Mouse (Mus musculus) heart, postnatal 10 days (tissue): ENCODE measurements around the gene Efcab9. TPM values are rescaled to one million over a fixed set of nuclear protein-coding genes. Genes with fewer than 3 reads are reported as not detected.
A peak's percentile ranks its signal among the peaks of the same experiment; 100 is the strongest.
"Not testable (repeated sequence)": the region's sequence is repeated elsewhere in the genome, so short reads cannot be mapped to it uniquely, and the experiment has no call there.

ENCODE experiments used
- DNase-seq, 2 experiments: peaks; one replicate each; pipeline ENCODE4 v3.0.0; 2021
- intact Hi-C: fragments of 180-260 bp; cut with DNase I; formaldehyde crosslinking; loops from one replicate; pipeline ENCODE4 v1.15.1; 2025
- total RNA-seq, 2 experiments: library from RNA; stranded (reverse); gene quantifications; 2 replicates each; pipeline ENCODE4 v1.2.3; 2021

Gene Efcab9
- total RNA-seq, 2 experiments from 2014 or later: 0.69 TPM; not detected in 1

DNA sequence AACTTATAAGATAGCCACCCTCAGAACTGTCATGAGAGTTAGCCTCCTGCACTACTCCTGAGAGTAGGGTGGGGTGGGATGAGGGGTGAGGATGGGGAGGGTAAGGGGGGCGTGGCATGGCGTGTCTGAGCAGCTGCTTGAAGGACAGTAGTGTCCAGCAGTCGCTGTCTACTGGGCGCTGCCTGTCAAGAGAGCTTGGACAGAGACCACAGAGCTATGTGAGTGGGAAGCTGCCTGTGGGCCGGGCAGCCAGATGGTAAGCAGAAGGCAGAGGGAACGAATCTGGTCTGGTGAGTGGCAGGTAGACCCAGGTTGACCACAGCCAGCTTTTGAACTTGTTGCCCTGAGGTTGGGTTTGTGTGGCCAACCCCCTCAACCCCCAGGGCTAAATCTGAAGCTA lies 8.6 kb upstream of the Efcab9 start:
- intact Hi-C loops: no loop called here
- no peak for DNase-seq

DNA sequence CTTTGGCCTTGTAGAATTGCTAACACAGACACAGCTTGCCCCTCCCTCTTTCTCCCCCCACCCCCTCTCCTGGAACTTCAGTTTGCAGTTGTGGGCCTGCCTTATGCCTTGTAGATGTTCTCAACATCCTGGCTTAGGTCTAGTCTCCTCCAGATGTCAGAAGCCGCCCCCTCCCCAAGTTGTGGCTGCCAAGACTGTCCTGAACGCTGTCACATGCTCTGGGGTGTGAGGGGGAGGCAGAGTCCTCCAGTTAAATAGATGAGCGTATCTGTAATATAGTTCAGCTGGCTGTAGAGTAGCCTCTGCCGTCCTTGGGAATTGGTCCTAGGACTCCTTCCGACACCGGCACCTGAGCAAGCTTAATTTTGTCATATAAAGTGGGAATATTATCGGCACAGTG lies 7.8 kb upstream of the Efcab9 start:
- intact Hi-C loops: no loop called here
- DNase-seq: no peak

DNA sequence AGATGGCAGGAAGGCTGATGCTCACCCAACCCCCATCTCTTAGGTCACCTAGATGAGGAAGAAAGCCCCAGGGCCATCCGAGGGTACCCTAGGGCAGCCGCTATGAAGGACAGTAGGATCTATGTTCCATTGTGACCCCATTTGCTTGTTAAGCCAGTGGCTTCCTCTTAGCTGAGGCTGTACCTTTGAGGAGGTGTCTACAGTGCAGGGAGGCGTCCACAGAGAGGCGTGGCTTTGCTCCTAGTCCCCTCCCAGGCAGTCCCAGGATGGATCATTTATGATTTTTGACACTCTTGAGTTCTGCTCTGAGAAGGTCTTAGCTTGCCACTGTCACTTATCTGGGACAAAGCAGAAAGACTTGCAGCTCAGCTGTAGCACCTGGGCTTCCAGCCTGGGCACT lies 7.0 kb upstream of the Efcab9 start:
- intact Hi-C loops: no loop called here
- DNase-seq: no peak

DNA sequence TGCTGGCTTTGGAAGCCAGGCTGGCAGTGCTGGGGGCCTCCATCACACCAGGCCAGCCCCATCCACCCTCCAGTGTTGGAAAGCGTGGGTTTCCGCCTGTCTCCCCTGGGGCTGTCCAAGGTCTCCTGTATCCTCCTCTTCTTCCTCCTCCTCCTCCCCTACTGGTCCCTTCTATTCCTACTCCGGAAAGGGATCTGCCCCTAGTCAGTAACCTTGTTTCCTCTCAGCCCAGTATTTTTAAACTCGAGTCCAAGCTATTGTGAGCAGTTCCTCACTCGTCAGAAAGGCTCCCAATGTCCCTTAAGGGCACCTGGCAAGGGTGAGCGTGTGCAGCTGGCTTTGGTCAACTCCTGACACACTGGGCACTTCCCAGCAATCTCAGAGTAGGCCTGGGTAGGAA lies 6.6 kb upstream of the Efcab9 start:
- intact Hi-C loops: no loop called here
- peak; percentile 50 to 51 for DNase-seq

DNA sequence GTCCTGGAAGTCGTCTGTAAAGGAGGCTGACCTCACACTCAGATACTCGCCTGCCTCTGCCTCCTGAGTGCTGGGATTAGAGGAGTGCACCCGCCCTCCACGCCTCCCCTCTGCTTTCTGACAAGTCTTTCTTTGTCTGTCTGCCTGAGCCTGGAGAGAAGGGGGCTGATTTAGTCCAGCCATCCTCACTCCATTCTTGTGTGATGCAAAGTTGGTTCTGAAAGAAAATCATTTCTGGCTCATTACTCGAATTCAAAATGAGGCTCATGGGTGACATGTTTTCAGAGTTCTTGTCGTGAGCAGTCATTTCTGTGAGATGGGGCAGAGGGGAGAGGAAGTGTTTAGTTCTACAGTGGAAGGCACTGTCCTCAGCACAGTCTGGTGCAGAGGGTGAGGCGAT lies 5.1 kb upstream of the Efcab9 start:
- no peak for DNase-seq

DNA sequence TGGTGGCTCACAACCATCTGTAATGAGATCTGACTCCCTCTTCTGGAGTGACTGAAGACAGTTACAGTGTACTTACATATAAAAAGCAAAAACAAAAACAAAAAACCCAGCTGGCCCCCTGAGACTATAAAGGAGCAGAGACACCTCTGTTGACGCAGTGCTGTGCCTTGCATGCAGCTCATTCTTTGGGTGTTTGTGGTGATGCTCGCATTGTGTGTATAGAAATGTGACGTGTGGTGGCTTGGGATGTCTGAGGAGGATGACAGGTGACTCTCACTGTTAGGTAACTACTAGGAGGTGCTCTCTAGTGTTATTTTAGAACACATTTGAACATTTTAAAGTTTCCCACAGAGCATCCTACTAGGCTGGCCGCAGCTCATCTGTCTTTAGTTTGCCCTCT lies 3.8 kb upstream of the Efcab9 start:
- DNase-seq: no peak
- intact Hi-C loops: loop anchor here (2.0 kb wide), 2 partner anchors 15 to 29 kb away; no protein-coding TSS in a partner anchor

More for the DNA sequence above, 5.1 kb upstream of the Efcab9 start:
- intact Hi-C loops: no loop called here

DNA sequence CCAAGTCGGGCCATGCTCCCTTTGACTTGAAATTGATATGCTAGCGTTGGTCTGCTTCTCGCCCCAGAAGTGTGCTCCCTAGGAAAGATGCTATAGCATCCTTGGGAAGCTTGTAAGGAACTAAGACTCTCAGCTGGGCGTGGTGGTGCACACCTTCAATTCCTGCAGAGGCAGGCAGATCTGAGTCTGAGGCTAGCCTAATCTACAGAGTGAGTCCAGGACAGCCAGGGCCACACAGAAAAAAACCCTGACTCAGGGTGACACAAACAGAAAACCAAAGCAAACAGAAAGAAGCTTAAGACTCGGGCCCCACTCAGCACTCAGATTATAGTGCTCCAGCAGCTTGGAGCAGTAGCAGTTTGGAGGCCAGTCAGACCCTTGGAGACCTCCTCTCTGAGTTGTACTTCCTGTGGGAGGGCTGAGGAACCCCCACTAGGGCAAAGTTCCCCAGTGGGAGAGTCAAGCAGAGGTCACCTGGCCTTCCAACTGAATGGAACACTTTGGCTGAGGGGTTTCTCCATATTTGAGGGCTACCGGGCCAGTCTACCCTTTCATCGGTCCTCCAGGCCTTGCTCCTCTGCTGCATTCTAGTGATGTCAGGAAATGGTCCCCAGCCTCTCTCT lies 2.7 kb upstream of the Efcab9 start:
- intact Hi-C loops: loop anchor here (2.0 to 5.0 kb wide), 3 partner anchors 16 to 82 kb away; no protein-coding TSS in a partner anchor

DNA sequence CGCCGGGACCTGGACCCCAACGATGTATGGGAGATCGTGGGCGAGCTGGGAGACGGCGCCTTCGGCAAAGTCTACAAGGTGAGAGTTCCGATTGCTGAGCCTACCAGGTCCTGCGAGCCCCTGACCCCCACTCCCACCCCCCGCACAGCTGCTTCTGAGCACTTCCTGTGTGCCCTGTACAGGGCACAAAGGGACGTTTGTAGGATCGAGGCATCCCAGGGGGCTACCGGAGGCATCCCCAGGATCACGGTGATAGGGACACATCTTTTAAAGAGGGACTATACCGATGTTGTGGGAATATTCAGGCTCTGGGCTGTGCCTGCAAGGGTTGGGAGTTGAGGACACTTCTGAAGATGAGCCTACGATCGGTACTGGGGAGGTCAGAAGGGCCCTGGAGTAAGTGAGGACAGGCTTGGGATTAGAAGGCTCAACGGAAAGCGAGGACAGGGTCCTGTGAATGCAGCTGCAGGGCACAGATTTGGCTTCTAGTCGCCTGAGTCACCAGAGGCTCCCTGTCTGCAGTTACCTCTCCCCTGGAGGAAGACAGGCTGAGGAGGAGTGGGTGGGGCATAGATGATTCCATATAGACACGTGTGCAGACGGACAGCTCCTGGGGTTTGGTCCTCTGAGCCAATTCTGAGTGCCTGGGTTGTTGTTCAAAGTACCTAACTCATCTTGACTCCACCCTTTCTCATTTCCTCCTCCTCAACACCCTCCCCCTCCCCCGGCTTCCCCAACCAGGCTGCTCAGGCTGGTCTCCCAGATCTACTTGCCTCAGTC lies 1.8 kb upstream of the Efcab9 start:
- peak; percentile 43 to 57 for DNase-seq

More for the DNA sequence above, 2.7 kb upstream of the Efcab9 start:
- DNase-seq: no peak

DNA sequence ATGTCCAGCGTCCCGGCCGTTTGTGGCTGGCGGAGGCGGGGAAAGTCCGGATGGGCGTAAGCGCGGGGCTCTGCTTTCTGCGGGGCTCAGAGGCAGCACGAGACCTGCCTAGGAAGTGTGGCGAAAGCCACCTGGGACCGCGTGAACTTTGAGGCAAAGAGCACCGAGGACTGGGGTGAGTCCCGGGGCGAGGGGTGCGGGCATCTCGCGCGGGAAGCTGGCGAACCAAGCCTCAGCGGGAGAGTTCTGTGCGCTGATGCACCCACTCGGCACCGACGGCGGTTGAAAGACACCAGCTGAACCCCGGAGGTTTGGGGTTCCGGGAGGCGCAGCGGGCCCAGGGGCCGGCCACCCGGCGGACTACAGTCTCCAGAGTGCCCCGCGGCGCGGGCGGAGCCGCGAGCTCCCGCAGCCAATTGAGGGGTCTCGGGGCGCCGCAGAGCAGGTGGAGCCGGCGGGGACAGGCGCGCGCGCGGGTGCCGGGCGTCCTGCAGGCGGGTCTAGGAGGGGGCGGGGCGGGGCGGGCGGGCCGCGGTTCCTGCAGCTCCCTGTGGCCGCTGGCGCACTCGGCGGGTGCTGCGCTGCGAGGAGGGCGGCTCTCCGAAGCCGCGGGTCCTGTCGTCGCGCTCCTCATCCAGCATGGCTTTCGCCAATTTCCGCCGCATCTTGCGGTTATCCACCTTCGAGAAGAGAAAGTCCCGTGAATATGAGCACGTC lies 1.0 kb upstream of the Efcab9 start, which contains the start of gene Stk10:
TSS of gene Stk10 (plus strand) at position 541 of the 717 bp plus-strand sequence.
- DNase-seq: peak; percentile 89 to 92
- intact Hi-C loops: loop anchor here (5.0 kb wide), 1 partner anchor 81 kb away; no protein-coding TSS in a partner anchor

More for the DNA sequence above, 1.8 kb upstream of the Efcab9 start:
- intact Hi-C loops: loop anchor here (2.0 to 5.0 kb wide), 3 partner anchors 17 to 81 kb away; no protein-coding TSS in a partner anchor

DNA sequence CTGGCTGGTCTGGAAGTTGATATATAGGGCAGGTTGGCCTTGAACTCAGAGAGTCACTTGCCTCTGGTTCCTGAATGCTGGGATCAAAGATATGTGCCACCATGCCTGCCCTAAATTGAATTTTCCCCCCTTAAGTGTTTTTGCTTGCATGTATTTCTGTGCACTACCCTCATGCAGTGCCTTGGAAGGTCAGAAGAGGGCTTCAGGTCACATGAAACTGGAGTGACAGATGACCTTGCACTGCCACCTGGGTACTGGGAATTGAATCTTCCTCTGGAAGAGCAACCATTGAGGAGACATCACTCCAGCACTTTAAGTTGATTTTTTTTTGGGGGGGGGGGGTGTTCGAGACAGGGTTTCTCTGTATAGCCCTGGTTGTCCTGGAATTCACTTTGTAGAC lies 1.7 kb downstream of the Efcab9 start:
- intact Hi-C loops: loop anchor here (2.0 to 5.0 kb wide), 2 partner anchors 59 to 78 kb away; no protein-coding TSS in a partner anchor
- DNase-seq: no peak

DNA sequence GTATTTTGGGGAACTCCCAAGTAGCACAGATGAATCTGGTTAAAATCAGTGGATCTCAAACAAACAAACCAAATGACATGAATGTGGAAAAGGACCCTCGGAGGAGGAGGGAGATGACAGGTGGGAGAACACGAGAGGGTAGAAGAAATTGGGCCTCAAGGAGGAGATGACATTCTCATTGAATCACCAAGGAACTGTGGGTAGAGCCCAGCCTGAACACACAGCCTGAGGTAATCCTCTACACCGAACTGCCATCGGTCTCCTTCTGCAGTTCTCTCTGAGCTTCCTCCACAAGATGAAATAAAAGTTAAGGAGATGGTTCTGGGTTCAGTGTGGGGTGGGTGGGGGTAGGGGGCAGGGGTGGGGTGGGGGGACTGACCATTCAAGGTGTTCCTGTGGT lies 4.9 kb downstream of the Efcab9 start:
- no peak for DNase-seq
- intact Hi-C loops: loop anchor here (10.0 kb wide), 1 partner anchor 178 kb away; no protein-coding TSS in a partner anchor

DNA sequence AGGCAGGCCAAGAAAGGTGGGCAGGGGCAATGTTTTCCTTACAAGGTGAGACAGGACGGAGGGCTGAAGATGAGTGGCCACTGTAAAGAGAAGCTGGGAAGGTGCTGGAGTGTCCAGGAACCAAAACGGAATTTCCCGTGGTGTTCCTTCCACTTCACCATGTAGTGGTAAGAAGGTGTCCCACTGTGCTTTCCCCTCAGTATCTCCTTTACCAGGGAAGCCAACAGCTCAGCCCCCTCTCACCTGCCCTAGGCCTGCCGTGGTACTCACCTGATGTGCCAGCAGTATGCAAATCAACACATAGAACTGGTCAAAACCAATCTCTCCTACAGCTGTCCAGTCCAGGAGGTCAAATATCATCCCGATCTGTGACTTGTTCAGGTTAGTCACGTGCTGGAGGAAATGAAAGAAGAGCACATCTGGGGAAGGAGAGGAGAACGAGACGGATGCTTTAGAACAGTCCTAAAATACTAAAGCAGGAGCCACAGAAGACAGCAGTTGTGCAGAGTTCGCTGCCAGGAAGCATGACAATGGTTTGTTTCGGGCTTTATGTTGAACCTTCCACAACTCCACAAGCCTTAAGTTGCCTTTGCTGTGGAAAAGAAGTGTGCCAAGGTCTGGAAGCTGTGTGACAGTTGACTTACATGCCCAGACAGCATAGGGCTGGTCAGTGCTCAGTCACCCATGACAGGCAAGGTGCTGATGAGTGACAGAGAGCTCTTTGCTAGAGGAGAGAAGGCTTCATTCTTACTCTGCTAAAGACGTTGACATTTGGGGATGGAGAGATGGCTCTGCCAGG lies 7.6 kb downstream of the Efcab9 start:
- no peak for DNase-seq
- intact Hi-C loops: loop anchor here (10.0 kb wide), 1 partner anchor 180 kb away; no protein-coding TSS in a partner anchor

DNA sequence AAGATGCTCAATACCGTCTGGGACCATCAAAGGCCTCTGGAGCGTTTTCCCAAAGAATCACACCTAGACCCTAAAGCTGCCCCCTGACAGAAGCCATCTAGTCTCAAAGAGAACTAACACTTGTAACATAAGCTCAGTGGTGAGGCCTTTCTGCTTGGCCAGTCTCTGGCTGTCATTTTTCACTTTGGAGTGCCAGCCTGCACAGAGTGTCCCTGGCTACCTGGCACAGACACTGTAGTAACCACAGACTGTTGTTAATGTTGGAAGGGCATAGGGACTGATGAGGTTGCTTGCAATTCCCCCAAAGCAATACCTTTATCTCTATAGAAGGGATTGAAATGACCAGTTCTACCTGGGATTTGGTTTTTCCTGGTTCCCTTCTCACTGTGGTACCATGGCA lies 10.6 kb downstream of the Efcab9 start:
- DNase-seq: no peak
- intact Hi-C loops: loop anchor here (10.0 kb wide), 1 partner anchor 184 kb away; no protein-coding TSS in a partner anchor

DNA sequence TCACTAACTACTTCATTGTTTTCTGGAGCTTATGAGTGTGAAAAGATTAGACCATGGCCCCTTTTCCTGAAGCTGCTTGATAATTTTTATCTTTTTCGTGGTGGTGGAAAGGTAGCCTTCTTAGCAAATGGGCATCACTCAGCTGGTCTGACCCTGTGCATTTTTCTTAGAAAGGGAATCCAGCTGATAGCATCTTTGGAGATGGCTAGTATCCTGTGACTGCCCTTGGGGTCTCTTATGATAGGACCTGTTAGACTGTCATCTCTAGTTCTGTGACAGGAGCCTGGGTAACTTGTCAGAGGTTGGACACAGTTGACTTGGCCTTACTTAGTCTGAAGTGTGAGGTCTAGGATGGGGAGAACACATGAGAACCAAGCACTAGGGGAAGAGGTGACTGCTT lies 12.5 kb downstream of the Efcab9 start:
- DNase-seq: no peak
- intact Hi-C loops: no loop called here

DNA sequence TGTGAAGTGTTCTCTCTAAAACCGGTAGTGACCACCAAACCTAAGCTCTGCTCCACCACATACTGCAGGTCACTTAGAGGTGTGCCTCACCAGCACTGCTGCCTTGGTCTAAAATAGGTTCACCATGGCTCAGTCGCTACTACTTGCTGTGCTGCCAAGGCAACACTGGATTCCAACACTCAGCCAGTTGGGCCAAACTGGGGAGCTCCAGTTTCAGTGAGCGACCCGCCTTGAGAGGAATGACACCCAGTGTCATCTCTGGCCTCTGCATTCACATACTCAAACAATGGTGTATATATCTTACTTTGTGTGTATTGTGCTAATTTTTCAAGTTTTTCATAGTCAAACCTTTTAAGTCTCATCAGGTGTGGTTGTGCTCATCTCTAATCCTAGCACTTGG lies 13.1 kb downstream of the Efcab9 start:
- DNase-seq: no peak
- intact Hi-C loops: no loop called here

DNA sequence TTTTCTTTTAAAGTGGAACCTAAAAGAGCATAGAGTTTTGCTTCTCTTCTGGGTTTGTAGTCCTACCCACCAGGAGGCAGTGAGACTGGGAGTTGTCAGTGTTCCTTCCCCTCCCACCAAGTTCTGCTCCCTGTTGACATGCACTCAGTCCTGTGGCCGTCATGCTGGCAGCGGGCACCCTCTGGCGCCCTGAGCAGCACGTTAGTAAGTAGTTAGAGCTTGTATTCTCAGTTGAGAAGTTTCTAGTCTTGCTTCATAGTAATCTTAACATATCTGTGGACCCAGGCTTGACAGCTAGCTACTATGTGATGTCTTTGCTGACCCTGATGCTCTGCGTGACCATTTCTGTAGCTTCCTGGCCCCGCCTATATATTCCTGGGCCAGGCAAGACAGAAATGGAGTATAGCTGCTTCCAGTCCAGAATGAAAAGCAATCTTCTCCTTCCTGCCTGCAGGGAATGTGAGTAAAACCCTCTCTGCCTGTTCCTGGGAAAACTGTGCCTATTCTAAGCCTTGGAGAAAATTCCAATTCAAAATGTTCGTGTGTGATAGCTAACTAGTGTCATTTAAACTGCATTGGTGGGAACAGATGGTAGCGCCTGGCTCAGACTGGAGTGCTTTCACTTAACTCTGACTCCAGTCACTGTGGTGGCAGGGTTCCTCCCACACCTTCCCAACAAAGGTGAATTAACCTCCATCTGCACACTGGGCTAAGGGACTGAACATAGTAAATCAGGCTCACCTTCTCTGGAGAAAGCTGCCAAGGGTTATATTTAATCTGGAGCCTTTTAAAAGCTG lies 14.8 kb downstream of the Efcab9 start:
- no peak for DNase-seq
- intact Hi-C loops: no loop called here

DNA sequence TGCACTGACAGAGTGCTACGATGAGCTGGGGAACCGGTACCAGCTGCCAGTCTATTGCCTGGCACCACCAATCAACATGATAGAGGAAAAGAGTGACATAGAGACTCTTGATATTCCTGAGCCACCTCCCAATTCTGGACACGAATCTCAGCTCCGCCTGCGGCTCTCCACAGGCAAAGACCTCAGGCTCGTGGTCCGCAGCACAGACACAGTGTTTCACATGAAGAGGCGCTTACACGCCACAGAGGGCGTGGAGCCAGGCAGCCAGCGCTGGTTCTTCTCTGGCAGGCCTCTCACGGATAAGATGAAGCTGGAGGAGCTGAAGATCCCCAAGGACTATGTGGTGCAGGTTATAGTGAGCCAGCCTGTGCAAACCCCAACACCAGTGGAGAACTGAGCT lies 15.8 kb downstream of the Efcab9 start:
- DNase-seq: no peak
- intact Hi-C loops: no loop called here

DNA sequence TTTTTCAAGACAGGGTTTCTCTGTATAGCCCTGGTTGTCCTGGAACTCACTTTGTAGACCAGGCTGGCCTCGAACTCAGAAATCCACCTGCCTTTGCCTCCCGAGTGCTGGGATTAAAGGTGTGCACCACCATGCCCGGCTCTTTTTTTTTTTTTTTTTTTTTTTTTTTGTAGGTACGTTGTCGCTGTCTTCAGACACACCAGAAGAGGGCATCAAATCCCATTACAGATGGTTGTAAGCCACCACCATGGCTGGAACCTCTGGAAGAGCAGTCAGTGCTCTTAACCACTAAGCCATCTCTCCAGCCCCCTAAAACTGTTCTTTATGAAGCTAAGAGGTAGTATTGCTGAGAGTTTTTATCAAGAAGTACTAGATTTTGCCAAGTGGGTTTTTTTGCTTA lies 17.0 kb downstream of the Efcab9 start:
- intact Hi-C loops, DNase-seq: not testable (repeated sequence)

DNA sequence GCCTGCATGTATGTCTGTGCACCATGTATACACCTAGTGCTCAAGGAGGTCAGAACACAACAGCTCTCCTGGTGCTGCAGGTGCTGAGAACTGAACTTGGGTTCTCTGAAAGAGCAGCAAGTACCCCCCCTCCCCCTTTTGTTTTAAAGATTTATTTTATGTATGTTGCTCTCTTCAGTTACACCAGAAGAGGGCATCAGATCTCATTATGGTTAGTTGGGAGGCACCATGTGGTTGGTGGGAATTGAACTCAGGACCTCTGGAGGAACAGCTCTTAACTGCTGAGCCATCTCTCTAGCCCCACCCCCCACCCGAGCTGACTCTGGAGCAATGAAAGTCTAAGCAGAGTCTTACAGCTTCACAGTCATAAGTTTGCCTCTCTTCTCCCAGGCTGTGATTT lies 21.0 kb downstream of the Efcab9 start:
- intact Hi-C loops: no loop called here
- no peak for DNase-seq
